Mouse (Mus musculus) kidney, postnatal 0 days (tissue): ENCODE measurements around the gene Muc5b. TPM values are rescaled to one million over a fixed set of nuclear protein-coding genes. Genes with fewer than 3 reads are reported as not detected.

Experiments
- ATAC-seq: fragments of 200-750 bp; cut with Nextera tagmentation; replicated peaks from 2 replicates; pipeline ENCODE4 v1.8.0; 2017; ENCODE audit warnings: low read depth, moderate number of reproducible peaks, moderate TSS enrichment, moderate library complexity; ENCODE audit not compliant: low FRiP score
- DNase-seq: peaks from one replicate; pipeline ENCODE4 v3.0.0-alpha.2; 2016; ENCODE audit warnings: low spot score
- H3K27ac ChIP-seq: fragments of 300-500 bp; sonication (generic); 2 replicates; pipeline ENCODE4 v1.5.1; 2014; ENCODE audit warnings: mild to moderate bottlenecking
- H3K27me3 ChIP-seq: fragments of 300-500 bp; sonication (generic); 2 replicates; pipeline ENCODE4 v1.6.1; 2014; ENCODE audit warnings: low read length, mixed read lengths; ENCODE audit not compliant: insufficient read depth
- H3K36me3 ChIP-seq: fragments of 300-500 bp; sonication (generic); 2 replicates; pipeline ENCODE4 v1.6.1; 2014; ENCODE audit warnings: low read length, mixed read lengths; ENCODE audit not compliant: insufficient read depth
- H3K4me1 ChIP-seq: fragments of 300-500 bp; sonication (generic); replicated peaks from 2 replicates; pipeline ENCODE4 v1.6.1; 2014; ENCODE audit warnings: antibody characterized with exemption, low read length, mixed read lengths; ENCODE audit not compliant: insufficient read depth
- H3K4me2 ChIP-seq: fragments of 300-500 bp; sonication (generic); 2 replicates; pipeline ENCODE4 v1.6.1; 2014; ENCODE audit warnings: mild to moderate bottlenecking, low read length, moderate library complexity, mixed read lengths
- H3K4me3 ChIP-seq: fragments of 300-500 bp; sonication (generic); replicated peaks from 2 replicates; pipeline ENCODE4 v1.5.1; 2014; ENCODE audit warnings: low read depth, low read length
- H3K9ac ChIP-seq: fragments of 300-500 bp; sonication (generic); 2 replicates; pipeline ENCODE4 v1.6.1; 2014; ENCODE audit warnings: low read depth, low read length
- H3K9me3 ChIP-seq: fragments of 300-500 bp; sonication (generic); replicated peaks from 2 replicates; pipeline ENCODE4 v1.6.1; 2016; ENCODE audit warnings: low read length, inconsistent platforms, mixed read lengths
- CTCF ChIP-seq: IDR thresholded peaks from 2 replicates; pipeline ENCODE4 v1.5.1; 2016; ENCODE audit warnings: antibody characterized with exemption, low read depth, mild to moderate bottlenecking, moderate library complexity
- WGBS: fragments of 180-500 bp; shearing (Covaris S2); extraction: QIAGEN DNeasy Blood & Tissue Kit; methylation state at CpG from one replicate; pipeline ENCODE4 v1.1.7; 2014; 5-methylcytosine and 5-hydroxymethylcytosine counted together
- polyA plus RNA-seq: library from polyadenylated mRNA; unstranded; fragments of >200 nt; fragmentation: Nextera tagmentation; extraction: Ambion mirVana; gene quantifications from 2 replicates; pipeline ENCODE4 v1.2.1, GENCODE M21; 2015

Muc5b gene
- polyA plus RNA-seq, 1 experiment from 2014 or later: 0.01 TPM

DNA sequence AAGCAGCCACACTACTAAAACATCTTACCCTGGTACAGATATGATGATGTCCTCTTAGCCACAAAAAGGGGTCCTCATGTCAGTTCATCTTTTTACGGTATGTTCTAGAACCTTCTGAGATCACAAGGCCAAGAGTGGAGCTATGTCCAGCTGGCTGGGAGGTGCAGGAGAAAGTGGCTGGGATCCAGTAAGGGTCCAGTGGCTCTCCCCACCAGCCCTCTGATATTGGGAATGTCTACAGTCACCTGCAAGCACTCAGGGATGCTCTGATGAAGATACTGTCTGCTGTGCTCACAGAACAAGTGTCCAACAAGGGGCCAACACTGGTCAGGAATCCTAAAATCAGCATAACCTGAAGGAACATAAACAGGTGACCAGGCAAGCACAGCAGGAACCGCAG lies 79.5 kb downstream of the Muc5b start, which contains the start of gene Tollip:
Tollip (minus strand) TSS at position 101 of the 400 bp plus-strand sequence.
- Histone ChIP-seq H3K9ac (no peak within 1 kb of the TSS), H3K27ac (no peak within 1 kb of the TSS), H3K4me3 (no peak within 1 kb of the TSS), H3K36me3 (no peaks in the 10 kb centered on the region), H3K4me1 (no peaks in the 10 kb centered on the region), H3K27me3 (no peaks in the 10 kb centered on the region), H3K4me2 (no peak within 1 kb of the TSS), H3K9me3 (no peaks in the 10 kb centered on the region)
- DNase-seq (no peak), ATAC-seq (no peak)
- WGBS: 88% methylated on average over 2 of the region's 2 CpGs
- TF ChIP-seq CTCF: no peak

Other genes with a start within 250 kb of the Muc5b start
- 0.05 and 0.09 TPM in 2 replicates for gene Muc6, start 183.8 kb upstream of the Muc5b start, polyA plus RNA-seq
- gene Muc2, start 148.7 kb upstream of the Muc5b start, polyA plus RNA-seq: 0.08 and 0.14 TPM in 2 replicates
- gene Muc5ac, start 50.1 kb upstream of the Muc5b start, polyA plus RNA-seq: not detected in 2 replicates
- gene Tollip, start 79.4 kb downstream of the Muc5b start, polyA plus RNA-seq: 35.0 and 38.3 TPM in 2 replicates
- gene Brsk2, start 110.7 kb downstream of the Muc5b start, polyA plus RNA-seq: 0.29 and 0.31 TPM in 2 replicates
- gene Mob2, start 222.0 kb downstream of the Muc5b start, polyA plus RNA-seq: 62.8 and 64.3 TPM in 2 replicates